Mouse (Mus musculus): ENCODE measurements around the gene Pde4b. TPM values are rescaled to one million over a fixed set of nuclear protein-coding genes. Genes with fewer than 3 reads are reported as not detected.
A peak's percentile ranks its signal among the peaks of the same experiment; 100 is the strongest.

The Pde4b gene
- total and polyA plus RNA-seq, 2 experiments = 8.0 to 10.7 TPM

DNA sequence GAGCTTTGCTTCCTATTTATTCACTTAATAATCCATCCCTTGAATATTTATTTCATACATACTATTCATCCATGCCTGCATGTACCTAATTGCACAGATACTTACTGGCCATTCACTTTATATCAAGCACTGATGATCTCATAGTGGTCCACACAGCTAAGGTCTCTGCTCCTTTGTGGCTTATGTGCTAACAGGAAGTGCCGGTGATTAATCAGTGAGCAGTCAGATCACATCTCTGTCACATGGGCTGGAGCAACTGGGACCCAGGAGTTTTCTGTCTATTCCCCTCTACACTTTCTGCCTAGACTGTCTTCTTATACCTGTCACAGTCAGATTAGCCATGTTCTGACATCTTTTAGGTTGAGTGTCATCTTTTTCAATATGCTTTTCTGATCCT lies 411.6 kb downstream of the Pde4b start:
- WGBS = 86% methylated on average over 1 of the region's 1 CpGs
- Histone ChIP-seq H3K79me2 (ENCODE audit: control insufficient read depth, insufficient read depth, low read length) (no peaks in the 10 kb centered on the region), H3K4me3 (ENCODE audit: insufficient read depth, low read depth, low read length) (no peak overlapping the region), H3K27me3 (ENCODE audit: control insufficient read depth, insufficient read depth, low read length) (no peaks in the 10 kb centered on the region), H3K36me3 (ENCODE audit: control insufficient read depth, insufficient read depth, low read length) (no peaks in the 10 kb centered on the region), H3K27ac (replicated peaks; ENCODE audit: insufficient read depth, low read depth, low read length) (no peak overlapping the region), H3K9ac (ENCODE audit: low read depth, low read length) (no peak overlapping the region), H3K4me1 (ENCODE audit: control insufficient read depth, insufficient read depth, low read length) (peaks cover 2% of the 10 kb centered on the region; the same call in 1 of the 2 replicates)
- TF ChIP-seq POLR2A (IDR thresholded peaks at IDR 0.05; ENCODE audit: extremely low read depth, insufficient read depth, low read length) (no peak), CTCF (IDR thresholded peaks at IDR 0.05; ENCODE audit: low read depth, low read length) (no peak)
- DNase-seq (ENCODE audit: extremely low read depth, low read depth, low spot score) = no peak

DNA sequence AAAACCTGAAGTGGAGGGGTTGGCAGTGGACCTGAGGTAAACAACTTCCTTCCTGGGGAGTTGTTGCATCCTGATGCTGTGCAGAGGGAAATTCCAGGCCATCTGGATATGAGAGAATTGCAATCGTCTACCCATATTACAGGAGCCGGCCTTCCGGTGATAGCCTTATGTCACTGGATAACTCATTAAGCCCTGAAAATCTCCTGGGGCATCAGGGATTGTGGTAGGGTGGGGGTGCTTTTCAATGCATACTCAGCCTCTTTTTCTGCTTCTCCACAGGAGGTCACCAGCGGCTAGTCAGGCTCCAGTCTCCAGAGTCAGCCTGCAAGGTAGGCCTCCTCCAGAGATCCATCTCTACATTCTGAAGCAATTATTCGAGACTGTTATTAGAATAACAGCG lies 418.4 kb downstream of the Pde4b start:
- H3K27ac ChIP-seq (replicated peaks; ENCODE audit: insufficient read depth, low read depth, low read length) = no peak overlapping the region
- H3K4me1 ChIP-seq (ENCODE audit: control insufficient read depth, insufficient read depth, low read length) = peaks cover 5% of the 10 kb centered on the region
- DNase-seq (ENCODE audit: extremely low read depth, low read depth, low spot score) = no peak
- H3K79me2 ChIP-seq (ENCODE audit: control insufficient read depth, insufficient read depth, low read length) = no peaks in the 10 kb centered on the region
- H3K27me3 ChIP-seq (ENCODE audit: control insufficient read depth, insufficient read depth, low read length) = no peaks in the 10 kb centered on the region
- H3K36me3 ChIP-seq (ENCODE audit: control insufficient read depth, insufficient read depth, low read length) = no peaks in the 10 kb centered on the region
- TF ChIP-seq POLR2A (IDR thresholded peaks at IDR 0.05; ENCODE audit: extremely low read depth, insufficient read depth, low read length) (no peak), CTCF (IDR thresholded peaks at IDR 0.05; ENCODE audit: low read depth, low read length) (no peak)
- H3K4me3 ChIP-seq (ENCODE audit: insufficient read depth, low read depth, low read length) = no peak overlapping the region
- no peak overlapping the region for H3K9ac ChIP-seq (ENCODE audit: low read depth, low read length)
- 75% methylated on average over 6 of the region's 6 CpGs for WGBS

DNA sequence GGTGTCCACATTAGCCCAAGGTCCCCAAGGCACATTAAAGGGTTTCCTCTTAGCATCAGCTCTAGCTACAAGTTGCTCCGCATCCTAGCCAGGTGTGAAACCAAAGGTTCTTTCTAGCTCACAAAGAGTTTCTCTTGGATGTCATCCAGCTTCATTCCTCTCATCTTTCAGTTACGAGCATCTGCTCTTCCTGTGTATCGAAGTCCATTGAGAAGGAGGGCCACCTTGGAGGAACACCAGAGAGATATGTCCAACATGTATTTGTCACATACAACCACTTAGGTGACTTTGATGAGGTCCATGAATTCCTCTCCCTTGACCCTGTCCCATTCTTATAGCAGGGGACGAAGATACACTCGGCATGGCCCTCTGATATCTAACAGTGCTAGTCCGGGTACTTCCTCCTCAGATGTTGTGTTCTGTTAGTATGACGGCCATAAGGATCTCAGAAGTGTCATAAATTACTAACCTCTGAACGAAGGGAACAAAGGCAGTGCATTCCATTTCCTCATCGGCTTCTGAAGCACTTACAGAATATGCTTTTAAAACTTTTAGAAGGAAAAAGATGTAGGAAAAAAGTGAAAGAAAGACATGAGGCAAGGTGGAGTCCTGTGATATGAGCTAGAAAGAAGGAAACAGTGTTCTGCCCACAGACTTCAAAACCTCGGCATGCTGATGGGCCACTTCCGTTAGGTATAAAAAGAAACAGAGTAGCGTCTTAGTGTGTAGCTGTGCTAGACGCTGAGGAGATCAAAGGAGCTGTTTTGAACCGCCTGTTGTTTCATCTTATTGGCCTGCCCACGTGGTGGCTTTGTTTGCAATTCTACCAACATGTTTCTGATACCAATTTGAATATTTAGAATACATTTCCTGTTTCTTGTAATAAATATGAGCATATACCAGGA lies 419.3 kb downstream of the Pde4b start:
- no peaks in the 10 kb centered on the region for H3K36me3 ChIP-seq (ENCODE audit: control insufficient read depth, insufficient read depth, low read length)
- no peak overlapping the region for H3K4me3 ChIP-seq (ENCODE audit: insufficient read depth, low read depth, low read length)
- H3K27ac ChIP-seq (replicated peaks; ENCODE audit: insufficient read depth, low read depth, low read length) = no peak overlapping the region
- peaks cover 8% of the 10 kb centered on the region for H3K4me1 ChIP-seq (ENCODE audit: control insufficient read depth, insufficient read depth, low read length)
- TF ChIP-seq POLR2A (IDR thresholded peaks at IDR 0.05; ENCODE audit: extremely low read depth, insufficient read depth, low read length) (no peak), CTCF (IDR thresholded peaks at IDR 0.05; ENCODE audit: low read depth, low read length) (no peak)
- 79% methylated on average over 15 of the region's 15 CpGs for WGBS
- H3K79me2 ChIP-seq (ENCODE audit: control insufficient read depth, insufficient read depth, low read length) = no peaks in the 10 kb centered on the region
- H3K27me3 ChIP-seq (ENCODE audit: control insufficient read depth, insufficient read depth, low read length) = no peaks in the 10 kb centered on the region
- no peak overlapping the region for H3K9ac ChIP-seq (ENCODE audit: low read depth, low read length)
- no peak for DNase-seq (ENCODE audit: extremely low read depth, low read depth, low spot score)

- Histone ChIP-seq H3K27me3 (ENCODE audit: control insufficient read depth, insufficient read depth, low read length) (no peaks in the 10 kb centered on the region), H3K4me1 (ENCODE audit: control insufficient read depth, insufficient read depth, low read length) (peaks cover 11% of the 10 kb centered on the region), H3K4me3 (ENCODE audit: insufficient read depth, low read depth, low read length) (no peak overlapping the region), H3K9ac (ENCODE audit: low read depth, low read length) (no peak overlapping the region), H3K79me2 (ENCODE audit: control insufficient read depth, insufficient read depth, low read length) (no peaks in the 10 kb centered on the region), H3K27ac (replicated peaks; ENCODE audit: insufficient read depth, low read depth, low read length) (no peak overlapping the region), H3K36me3 (ENCODE audit: control insufficient read depth, insufficient read depth, low read length) (no peaks in the 10 kb centered on the region)
- WGBS = 77% methylated on average over 9 of the region's 9 CpGs
- DNase-seq (ENCODE audit: extremely low read depth, low read depth, low spot score) = no peak
- TF ChIP-seq POLR2A (IDR thresholded peaks at IDR 0.05; ENCODE audit: extremely low read depth, insufficient read depth, low read length) (no peak), CTCF (IDR thresholded peaks at IDR 0.05; ENCODE audit: low read depth, low read length) (no peak)
Measured at GRCm38 (mm10) chr4:102507344-102507743, 420.0 kb downstream of the Pde4b start.

DNA sequence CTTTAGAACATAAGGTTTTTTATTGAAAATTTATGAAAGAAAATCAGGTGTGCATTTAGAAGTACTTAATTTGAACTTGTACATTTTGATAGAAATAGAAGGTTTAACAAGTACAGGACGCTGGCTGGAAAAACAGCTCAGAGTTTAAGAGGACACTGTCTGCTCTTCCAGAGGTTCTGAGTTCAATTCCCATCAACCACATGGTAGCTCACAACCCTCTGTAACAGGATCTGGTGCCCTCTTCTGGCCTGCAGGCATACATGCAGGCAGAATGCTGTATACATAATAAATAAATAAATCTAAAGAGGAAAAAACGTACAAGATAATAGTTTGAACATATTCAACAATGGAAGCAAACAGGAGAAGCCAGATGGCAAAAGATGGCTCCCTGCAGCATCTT lies 420.4 kb downstream of the Pde4b start:
- Histone ChIP-seq H3K4me1 (ENCODE audit: control insufficient read depth, insufficient read depth, low read length) (peaks cover 12% of the 10 kb centered on the region), H3K36me3 (ENCODE audit: control insufficient read depth, insufficient read depth, low read length) (no peaks in the 10 kb centered on the region), H3K27ac (replicated peaks; ENCODE audit: insufficient read depth, low read depth, low read length) (no peak overlapping the region), H3K4me3 (ENCODE audit: insufficient read depth, low read depth, low read length) (no peak overlapping the region), H3K9ac (ENCODE audit: low read depth, low read length) (no peak overlapping the region), H3K79me2 (ENCODE audit: control insufficient read depth, insufficient read depth, low read length) (no peaks in the 10 kb centered on the region), H3K27me3 (ENCODE audit: control insufficient read depth, insufficient read depth, low read length) (no peaks in the 10 kb centered on the region)
- no peak for DNase-seq (ENCODE audit: extremely low read depth, low read depth, low spot score)
- TF ChIP-seq POLR2A (IDR thresholded peaks at IDR 0.05; ENCODE audit: extremely low read depth, insufficient read depth, low read length) (no peak), CTCF (IDR thresholded peaks at IDR 0.05; ENCODE audit: low read depth, low read length) (no peak)
- WGBS = 82% methylated on average over 2 of the region's 2 CpGs

- H3K27me3 ChIP-seq (ENCODE audit: control insufficient read depth, insufficient read depth, low read length) = no peaks in the 10 kb centered on the region
- H3K4me3 ChIP-seq (ENCODE audit: insufficient read depth, low read depth, low read length) = no peak overlapping the region
- peak; percentile 63 for DNase-seq (ENCODE audit: extremely low read depth, low read depth, low spot score)
- H3K79me2 ChIP-seq (ENCODE audit: control insufficient read depth, insufficient read depth, low read length) = no peaks in the 10 kb centered on the region
- H3K27ac ChIP-seq (replicated peaks; ENCODE audit: insufficient read depth, low read depth, low read length) = no peak overlapping the region
- H3K36me3 ChIP-seq (ENCODE audit: control insufficient read depth, insufficient read depth, low read length) = no peaks in the 10 kb centered on the region
- no peak overlapping the region for H3K9ac ChIP-seq (ENCODE audit: low read depth, low read length)
- 36% methylated on average over 6 of the region's 6 CpGs for WGBS
- TF ChIP-seq CTCF (IDR thresholded peaks at IDR 0.05; ENCODE audit: low read depth, low read length) (no peak), POLR2A (IDR thresholded peaks at IDR 0.05; ENCODE audit: extremely low read depth, insufficient read depth, low read length) (no peak)
- peaks cover 21% of the 10 kb centered on the region for H3K4me1 ChIP-seq (ENCODE audit: control insufficient read depth, insufficient read depth, low read length)
Measured at GRCm38 (mm10) chr4:102510061-102510460, 422.7 kb downstream of the Pde4b start.
